Mouse (Mus musculus) urinary bladder, adult 18-20 months (tissue): ENCODE measurements around the gene Ccr1l1.
A peak's percentile ranks its signal among the peaks of the same experiment; 100 is the strongest.

ENCODE experiments used
- DNase-seq, 2 experiments: peaks; one replicate each; pipeline ENCODE4 v3.0.0; 2022; ENCODE audit warnings: low spot score in 2 of 2, mixed read lengths in 2 of 2

Ccr1l1 gene

GRCm38 (mm10) chr9:123928759-123929246 is 49.4 kb downstream of the Ccr1l1 start:
- DNase-seq: no peak

DNA sequence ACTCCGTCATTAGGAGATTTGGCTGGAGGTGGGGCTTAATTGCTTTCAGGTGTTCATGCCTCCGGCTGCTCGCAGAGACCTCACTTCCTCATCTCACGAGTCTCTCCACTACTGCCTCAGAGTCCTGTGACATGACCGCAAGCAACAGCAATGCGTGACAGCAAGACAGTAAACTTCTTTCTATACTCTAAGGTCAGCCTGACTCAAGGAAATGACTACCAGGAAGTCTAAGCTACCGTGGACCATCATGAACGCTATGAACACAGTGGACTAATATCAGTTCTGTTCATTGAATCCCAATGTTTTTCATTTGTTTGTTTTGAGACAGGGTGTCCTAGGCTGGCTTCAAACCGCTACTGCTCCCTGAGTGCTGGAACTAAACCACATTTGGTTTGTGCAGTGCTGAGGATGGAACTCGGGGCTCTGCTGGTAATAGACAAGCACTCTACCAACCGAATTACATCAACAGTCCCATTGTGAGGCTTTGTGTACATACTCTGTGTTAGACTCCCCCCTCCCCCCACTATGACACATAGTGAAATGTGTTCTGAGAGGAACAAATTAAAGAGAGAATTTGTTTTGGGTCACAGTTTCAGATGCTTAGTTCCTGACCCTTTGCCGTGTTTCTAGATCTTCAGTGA is 50.0 kb downstream of the Ccr1l1 start:
- DNase-seq: no peak

DNA sequence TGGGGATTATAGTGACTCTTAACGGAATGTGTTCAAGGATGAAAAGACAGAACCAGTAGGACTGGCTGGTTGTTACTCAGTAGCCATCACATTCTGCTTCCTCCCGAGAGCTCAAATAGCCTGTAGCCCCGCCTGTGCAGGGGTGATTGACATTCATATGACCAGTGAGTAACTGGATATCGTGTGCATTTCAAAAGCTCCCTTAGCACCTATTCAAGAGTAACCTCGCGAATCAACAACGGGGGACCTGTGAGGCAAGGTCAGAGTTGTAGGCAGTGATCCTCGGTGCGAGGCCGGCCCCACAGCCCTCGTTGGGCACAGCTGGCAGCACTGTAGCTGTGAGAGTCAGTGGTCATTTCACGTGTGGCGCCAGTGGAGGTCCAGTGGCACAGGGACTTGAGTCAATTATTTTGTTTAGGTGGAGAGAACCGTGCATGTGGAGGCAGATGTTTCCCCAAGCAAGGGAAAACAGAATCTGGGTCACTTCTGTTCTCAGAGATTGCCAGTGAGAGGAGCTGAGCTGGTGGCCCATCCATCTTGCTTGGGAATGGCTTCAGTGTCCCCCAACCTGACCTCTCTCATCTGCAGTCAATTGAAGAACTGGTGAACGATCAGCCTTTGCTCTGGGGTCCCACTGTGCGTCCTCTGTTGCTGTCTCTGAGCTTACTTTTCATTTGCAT is 50.8 kb downstream of the Ccr1l1 start:
- peak in 1 of 2 experiments; percentile 12 for DNase-seq
